Mouse (Mus musculus) spleen, embryonic (tissue): ENCODE results near the gene Wdr3.

Experiments used
- CTCF ChIA-PET: fragments of 350-600 bp; sonication (Branson Sonifier 250); formaldehyde crosslinking; loops from one replicate; lab custom pipeline; 2022; lab: Charles Lee

Wdr3 gene

DNA sequence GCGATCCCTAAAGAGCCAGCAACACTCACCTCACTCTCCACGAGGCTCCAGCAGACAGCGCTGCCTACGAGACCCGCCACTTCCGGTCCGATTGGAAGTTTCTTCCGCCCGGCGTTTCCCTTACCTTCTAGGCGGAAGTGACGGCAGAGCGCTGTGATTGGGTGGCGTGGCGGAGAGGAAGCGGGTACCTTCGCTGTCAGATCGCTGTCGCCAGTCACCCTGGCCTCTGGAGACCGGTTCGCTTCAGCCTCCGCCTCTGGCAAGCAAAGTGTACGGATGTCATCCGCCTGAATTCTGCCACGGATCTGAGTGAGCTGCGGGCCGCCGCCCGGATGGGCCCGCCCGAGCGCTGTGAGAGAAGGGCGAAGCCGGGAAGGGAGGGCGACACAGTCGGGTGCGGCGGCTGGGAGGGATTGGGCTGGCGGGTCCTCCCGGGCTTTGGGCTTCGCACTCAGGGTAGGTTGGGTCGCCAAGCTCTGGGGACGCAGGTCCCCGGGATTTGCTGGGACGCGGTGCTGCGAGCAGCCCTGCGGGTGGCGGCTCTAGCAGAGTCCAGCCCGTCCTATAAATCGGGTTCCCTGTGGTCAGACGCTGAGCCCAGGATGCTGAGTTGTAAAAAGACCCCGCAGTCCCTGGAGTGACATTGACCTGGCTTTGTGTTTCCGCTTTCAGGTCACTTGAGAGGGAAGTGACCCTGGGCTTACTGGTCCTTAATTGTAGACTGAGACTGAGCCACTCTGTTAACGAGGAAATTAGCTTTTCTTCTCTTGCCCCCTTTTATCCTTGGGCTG is at the start of gene Wdr3, which contains the start of gene Gdap2:
Gene Wdr3, minus strand, starts transcription at position 93 of the 791 bp plus-strand sequence.
Gene Gdap2, plus strand, starts transcription at position 67 of the 791 bp plus-strand sequence.
- CTCF ChIA-PET, result interaction anchor here (0.5 to 0.6 kb wide), 2 partner anchors 280 to 399 kb away, joined by 3 to 5 read pairs; no protein-coding TSS in a partner anchor

- CTCF ChIA-PET, result no interaction called here
Observed at GRCm38 (mm10) chr3:100206973-100207372, 44.8 kb upstream of the Wdr3 start.

- CTCF ChIA-PET, result no interaction called here
Observed at GRCm38 (mm10) chr3:100201554-100201953, 39.3 kb upstream of the Wdr3 start.

GRCm38 (mm10) chr3:100194210-100194609 is 32.0 kb upstream of the Wdr3 start:
- CTCF ChIA-PET, result interaction anchor here (1.0 kb wide), 1 partner anchor 10 kb away, joined by 4 read pairs; no protein-coding TSS in a partner anchor

DNA sequence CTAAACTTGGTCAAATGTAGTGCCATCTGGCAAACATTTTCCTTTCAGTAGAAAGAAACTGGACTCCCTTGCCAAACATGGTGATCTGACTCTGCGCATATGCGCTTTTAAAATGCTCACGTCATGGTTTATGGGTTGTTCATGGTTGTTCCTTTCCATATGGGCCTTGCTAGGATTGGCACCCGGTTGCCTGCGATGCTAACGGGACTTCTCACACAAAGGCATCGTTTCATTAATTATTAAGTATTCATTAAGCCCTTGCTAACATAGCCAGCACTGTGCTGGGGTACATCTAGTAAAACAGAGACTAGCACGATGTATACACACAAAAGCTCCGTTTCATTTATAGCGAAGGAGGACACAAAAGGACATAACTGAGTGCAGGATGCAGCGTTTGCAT is 27.7 kb upstream of the Wdr3 start:
- CTCF ChIA-PET, result no interaction called here

- CTCF ChIA-PET, result no interaction called here
Observed at GRCm38 (mm10) chr3:100189444-100189843, 27.2 kb upstream of the Wdr3 start.

- CTCF ChIA-PET, result no interaction called here
Observed at GRCm38 (mm10) chr3:100180471-100180870, 18.3 kb upstream of the Wdr3 start.

GRCm38 (mm10) chr3:100176031-100176430 is 13.8 kb upstream of the Wdr3 start:
- CTCF ChIA-PET, result interaction anchor here (0.6 kb wide), 1 partner anchor 8 kb away, joined by 3 read pairs; no protein-coding TSS in a partner anchor

- CTCF ChIA-PET, result interaction anchor here (0.6 to 0.7 kb wide), 3 partner anchors 9 to 991 kb away, joined by 5 to 10 read pairs (median 6); no protein-coding TSS in a partner anchor
Observed at GRCm38 (mm10) chr3:100164991-100165390, 2.8 kb upstream of the Wdr3 start.

DNA sequence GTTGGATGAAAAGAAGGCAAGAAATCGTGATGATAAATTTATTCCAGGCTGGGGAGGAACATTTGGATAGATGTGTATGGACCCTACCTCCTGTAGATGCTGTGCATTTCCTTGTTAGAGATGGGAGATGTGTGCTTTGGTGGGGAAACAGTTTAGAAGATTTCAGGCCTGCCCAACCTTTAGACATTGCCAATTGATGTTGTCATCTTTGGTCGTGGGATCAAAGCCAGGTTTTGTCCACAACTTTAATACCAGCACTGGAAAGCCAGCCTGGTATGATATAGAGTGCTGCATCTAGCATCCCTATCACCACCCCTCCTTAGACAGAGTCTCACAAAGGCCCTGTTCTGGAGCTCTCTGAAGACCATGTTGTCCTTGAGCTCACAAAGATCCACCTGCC is 1.3 kb upstream of the Wdr3 start:
- CTCF ChIA-PET, result interaction anchor here (0.5 to 0.6 kb wide), 2 partner anchors 279 to 398 kb away, joined by 3 to 5 read pairs; no protein-coding TSS in a partner anchor

- CTCF ChIA-PET, result no interaction called here
Observed at GRCm38 (mm10) chr3:100161665-100162314, 417 bp downstream of the Wdr3 start.

DNA sequence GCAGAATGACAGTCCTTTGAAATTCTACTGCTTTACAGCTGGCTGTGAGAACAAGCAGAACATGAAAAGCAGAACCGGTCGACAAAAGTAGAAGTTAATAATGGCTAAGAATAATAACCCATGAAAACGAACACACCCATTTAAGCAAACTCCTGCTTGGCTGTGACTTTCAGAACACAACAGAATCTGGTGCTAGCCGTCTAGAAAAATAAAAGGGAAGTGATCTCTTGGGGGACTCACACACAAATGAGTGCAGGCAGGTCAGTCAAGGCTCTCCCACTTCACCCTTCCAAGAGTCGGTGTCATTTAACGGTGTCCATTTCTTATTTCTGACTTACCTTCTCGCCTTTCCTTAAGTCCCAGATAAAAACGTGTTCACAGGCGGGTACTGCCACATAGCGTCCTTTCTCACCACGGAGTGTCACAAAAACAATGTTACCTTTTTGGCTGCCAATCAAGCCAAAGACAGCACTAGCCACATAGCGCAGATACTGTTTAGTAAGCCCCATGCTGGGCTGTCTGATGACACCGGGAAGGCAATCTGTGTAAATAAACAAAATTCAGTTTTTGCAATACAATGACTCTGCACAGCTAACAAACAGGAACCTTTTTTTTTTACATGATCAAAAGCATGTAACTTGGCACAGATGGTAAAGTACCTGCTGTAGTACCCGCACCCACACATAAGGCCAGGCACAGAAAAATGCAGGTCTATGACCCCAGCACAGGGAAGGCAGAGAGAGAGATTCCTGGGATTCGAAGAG is 1.3 kb downstream of the Wdr3 start:
- CTCF ChIA-PET, result no interaction called here

DNA sequence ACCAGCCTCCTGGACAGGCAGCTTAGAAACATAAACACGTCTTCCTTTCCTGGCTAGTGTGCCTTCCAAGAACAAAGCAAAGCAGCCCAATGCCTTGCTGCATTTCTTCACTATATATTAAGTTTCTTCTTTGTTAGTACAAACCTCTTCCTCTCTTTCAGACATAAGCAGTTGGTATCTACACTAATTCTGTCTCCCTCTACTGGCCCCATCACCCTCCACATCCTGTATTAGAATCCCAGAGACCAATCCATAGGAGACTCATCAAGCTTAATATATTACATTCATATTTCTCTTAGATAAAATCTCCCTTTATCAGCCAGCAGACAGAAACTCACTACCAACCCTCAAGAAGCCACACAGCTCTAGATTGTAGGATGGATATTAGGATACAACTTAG is 39.8 kb downstream of the Wdr3 start:
- CTCF ChIA-PET, result no interaction called here

- CTCF ChIA-PET, result no interaction called here
Observed at GRCm38 (mm10) chr3:100121961-100122360, 40.2 kb downstream of the Wdr3 start.

- CTCF ChIA-PET, result no interaction called here
Observed at GRCm38 (mm10) chr3:100118681-100119080, 43.5 kb downstream of the Wdr3 start.

GRCm38 (mm10) chr3:100106736-100107135 is 55.5 kb downstream of the Wdr3 start:
- CTCF ChIA-PET, result no interaction called here

GRCm38 (mm10) chr3:100102386-100103092 is 59.7 kb downstream of the Wdr3 start:
- CTCF ChIA-PET, result no interaction called here
